Mouse (Mus musculus) thymus, adult 2 months (tissue): ENCODE measurements around the gene Ensa.

Experiments used
- CTCF ChIP-seq: fragments of 200-500 bp; IDR thresholded peaks from 2 replicates; pipeline ENCODE4 v1.5.1; 2012; ENCODE audit warnings: mild to moderate bottlenecking, control low read depth, low read length, moderate library complexity, borderline replicate concordance; ENCODE audit not compliant: control insufficient read depth, poor library complexity, insufficient read depth; ENCODE audit errors: extremely low read depth
- POLR2A ChIP-seq: fragments of 200-500 bp; IDR thresholded peaks from 2 replicates; pipeline ENCODE4 v1.6.1; 2012; ENCODE audit warnings: mild to moderate bottlenecking, low read length, control low read depth, moderate library complexity; ENCODE audit not compliant: control insufficient read depth, poor library complexity, insufficient read depth; ENCODE audit errors: extremely low read depth

DNA sequence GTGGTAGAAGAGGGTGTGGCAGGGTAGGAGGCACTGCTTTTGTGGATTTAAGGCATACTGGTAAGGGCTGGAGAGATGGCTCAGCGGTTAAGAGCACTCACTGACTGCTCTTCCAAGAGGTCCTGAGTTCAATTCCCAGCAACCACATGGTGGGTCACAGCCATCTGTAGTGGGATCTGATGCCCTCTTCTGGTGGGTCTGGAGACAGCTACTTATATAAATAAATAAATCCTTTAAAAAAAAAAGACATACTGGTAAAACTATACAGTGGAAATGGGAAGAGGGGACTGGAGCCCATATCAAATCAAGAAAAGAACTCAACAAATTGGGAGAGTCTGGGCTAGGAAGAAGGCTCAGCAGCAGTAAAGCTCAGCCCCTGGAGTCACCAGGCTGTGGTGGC lies 14.9 kb downstream of the Ensa start:
- TF ChIP-seq POLR2A (no peak), CTCF (no peak)
